Mouse (Mus musculus) adrenal gland, postnatal 36 days (tissue): ENCODE measurements at regions not wholly inside any gene's neighbourhood (a gene's known extent, or its start where the extent isn't known, plus 50 kb on each side); places are given as distances from the start of the nearest gene placed in this dataset.
A peak's percentile ranks its signal among the peaks of the same experiment; 100 is the strongest.

ENCODE experiments used
- DNase-seq, 2 experiments: peaks; one replicate each; pipeline ENCODE4 v3.0.0; 2021; ENCODE audit warnings: mixed read lengths in 1 of 2

DNA sequence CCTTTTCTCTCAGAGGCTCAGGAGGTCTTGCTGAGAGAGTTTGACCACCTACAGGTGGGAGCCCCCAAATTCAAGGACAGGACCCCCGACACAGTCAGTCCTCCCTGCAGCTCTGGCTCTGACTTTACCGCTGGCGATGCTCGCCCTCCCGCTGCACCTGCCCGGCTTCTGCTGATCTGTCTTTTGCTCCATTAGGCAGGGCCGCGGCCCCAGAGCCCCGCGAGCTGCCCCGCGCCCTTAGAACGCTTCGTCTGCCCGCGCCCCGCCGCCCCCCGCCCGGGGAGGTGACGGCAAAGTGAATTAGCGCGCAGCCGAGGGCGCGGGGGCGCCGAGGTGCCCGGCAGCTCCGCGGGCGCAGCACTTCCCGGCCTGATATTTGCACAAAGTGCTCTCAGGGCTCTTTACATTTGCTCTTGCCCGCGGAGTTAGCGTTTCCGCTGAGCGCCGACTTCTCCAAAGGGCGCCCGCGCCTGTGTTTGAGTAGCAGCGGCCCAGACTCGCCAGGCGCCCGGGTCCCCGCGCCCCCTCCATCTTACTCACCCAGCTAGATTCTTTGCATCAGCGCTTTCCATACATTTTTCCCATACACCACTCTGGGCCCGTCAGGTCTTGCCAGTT is 260.7 kb upstream of the 4930535I16Rik start:
- DNase-seq: no peak

DNA sequence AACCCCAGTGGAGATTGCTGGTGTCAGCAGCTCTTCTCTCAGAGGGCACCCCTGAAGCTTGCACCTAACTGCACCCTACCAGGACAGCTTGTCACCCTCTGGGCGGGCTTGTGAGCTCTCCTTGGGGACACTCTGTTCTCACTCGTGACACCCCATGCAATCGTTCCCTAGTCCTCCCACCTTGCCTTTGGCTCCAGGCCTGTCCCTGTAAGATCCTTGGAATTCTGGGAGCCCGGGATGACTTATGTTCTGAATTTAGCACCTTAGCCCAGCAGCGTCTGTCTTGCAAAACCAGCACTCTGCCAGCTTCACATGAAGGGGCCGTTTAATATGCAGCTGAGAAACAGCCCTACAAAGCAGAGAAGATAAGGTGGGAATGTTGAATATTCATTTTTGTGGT is 257.7 kb upstream of the 4930535I16Rik start:
- DNase-seq: no peak

DNA sequence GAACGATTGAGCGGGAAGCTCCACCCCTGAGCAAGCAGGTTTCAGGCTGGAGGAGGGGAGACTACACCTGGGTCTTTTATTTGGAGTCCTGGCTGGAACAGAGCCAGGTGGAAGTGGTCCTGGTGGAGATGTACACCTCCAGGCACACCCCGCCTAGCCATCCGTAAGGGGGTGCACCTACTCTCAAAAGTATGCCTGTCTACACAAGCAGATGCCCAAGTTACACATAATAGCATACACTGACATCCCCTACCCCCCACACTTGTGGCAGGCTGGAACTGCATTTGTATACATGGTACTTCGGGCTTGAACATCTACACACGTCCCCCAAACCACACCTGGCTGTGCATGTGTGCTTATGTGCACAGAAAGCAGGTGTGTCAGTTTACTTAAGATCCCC is 236.8 kb upstream of the 4930535I16Rik start:
- DNase-seq: no peak

DNA sequence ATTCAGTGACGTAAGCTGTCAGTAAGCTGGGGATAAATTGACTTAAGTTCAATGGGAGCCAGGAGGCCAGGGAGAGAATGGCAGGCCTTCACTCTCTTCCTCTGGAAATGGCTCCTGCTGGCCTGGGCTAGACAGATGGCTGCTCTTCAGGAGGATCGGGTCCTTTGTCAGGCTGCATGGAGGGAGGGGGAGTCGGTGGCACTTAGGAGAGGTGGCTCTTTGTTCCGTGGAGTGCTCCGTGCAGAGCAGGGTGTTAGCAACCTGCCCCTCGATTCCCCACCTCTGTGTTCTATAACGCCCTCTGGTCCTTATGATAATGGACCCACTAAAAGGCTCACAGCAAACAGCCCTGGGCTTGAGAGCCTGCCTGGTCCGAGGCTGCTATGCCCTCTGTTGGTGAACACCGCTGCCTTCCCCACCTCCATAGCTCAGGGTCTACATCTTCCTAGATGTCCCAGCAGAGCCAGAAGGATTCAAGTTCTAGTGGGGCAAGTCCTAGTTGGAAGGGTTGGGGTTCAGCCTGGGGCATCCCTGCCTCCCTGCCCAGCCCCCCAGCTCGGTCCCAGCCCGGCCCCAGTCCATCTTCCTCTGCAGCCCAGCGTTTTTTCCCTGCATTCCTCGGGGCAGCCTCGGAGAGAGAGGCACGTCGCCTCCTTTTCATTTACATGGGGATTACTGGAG is 232.1 kb upstream of the 4930535I16Rik start:
- no peak for DNase-seq

DNA sequence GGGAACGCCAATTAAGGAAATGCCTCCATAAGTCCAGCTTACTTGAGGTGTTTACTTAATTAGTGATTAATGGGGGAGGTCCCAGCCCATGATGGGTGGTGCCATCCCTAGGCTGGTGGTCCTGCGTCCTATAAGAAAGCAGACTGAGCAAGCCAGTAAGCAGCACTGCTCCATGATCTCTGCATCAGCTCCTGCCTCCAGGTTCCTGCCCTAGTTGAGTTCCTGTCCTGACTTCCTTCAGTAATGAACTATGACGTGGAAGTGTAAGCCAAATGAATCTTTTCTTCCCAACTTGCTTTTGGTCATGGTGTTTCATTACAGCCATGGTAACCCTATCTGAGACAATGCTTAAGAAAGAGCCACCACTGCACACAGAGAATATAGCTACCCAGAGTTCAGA is 231.2 kb upstream of the 4930535I16Rik start:
- no peak for DNase-seq

DNA sequence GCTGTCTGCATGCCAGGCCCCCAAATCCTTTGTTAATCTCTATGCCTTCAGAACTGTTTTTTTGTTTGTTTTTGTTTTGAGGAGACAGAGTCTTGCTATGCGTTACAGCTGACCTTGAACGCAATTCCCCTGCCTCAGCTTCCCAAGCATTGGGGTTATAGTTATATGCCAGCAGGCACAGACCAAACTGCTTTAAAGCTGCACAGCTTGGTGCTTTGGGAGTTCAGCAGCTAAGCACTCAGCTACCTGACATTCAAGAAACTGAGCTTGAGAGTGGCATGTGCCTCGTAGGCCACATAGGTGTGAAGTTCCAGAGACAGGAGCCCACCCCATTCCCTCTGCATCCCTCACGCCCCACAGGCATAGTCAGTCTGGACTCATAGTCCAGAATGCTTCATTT is 229.5 kb upstream of the 4930535I16Rik start:
- DNase-seq: no peak

DNA sequence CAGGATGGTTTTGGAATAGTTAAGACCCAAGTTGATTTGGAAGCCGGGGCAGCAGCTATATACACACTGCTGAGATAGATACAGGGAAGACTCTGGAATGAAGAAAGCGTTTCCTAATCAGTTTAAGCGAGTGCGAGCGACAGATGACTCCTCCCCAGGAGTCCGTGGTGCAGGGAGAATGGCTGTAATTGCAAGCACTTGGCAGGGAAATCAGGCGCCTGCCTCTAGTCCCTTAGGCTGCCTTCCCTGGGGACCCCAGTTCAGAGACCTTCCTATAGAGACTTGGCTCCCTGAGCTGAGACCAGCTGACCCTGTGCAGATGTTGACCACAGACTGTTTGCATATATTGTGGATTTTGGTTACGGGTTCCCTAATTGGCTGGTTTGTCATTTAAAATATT is 228.3 kb upstream of the 4930535I16Rik start:
- DNase-seq: peak in 1 of 2 experiments; percentile 14

DNA sequence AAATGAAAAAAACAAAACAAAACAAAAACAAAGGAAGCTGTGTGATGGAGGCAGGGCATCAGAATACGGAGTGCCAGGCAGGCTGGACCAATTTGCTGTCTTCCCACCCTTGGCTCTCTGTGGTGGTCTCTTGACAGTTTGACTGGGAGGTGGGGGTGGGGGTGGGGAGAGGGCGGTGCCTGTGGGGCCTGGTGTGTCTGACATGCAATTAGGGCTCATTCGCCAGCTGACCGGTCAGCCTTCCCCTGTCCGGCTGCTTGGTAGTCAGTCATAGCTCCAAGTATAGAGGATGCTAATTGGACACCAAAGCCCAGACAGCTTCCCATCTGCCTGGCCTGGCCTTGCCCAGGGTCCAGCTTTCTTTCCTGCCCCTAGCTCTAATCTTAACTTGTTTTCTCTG is 225.8 kb upstream of the 4930535I16Rik start:
- DNase-seq: no peak

DNA sequence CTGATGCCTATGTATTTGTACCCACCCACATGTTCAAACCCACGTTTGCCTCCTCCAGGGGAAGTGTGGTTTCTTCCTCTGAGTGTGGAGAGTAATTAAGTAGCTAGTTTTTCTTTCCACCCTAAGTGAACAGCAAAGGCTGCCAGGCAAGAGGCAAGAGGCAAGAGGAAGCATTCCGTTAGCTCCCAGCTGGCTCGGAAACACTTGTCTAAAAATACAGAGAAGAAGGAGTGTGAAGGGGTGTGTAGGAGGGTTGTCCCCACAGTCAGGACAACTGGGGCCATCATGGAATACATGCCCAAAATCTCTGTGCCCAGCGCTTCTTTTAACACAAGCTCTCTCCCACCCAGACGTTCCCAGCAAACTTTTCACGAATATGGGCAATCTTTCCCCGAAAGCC is 225.4 kb upstream of the 4930535I16Rik start:
- DNase-seq: no peak

DNA sequence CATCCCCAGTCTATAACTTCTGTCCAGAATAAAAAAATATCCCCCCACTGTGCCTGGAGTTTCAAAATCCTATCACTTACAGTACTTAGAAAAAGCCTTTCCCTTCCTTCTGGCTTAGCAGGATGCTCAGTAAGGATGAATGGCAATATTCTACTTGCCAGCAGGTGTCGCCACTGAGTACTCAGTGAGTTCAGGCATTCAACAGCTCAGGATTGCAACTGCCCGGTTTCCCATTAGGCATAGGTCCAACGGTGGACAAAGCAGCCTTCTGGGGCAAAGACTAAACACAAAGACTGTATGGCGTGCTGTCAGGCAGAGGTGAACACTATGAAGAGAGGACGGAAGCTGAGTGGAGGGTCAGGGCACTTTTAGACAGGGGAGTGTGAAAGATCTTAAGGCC is 224.3 kb upstream of the 4930535I16Rik start:
- DNase-seq: peak; percentile 80 to 82

DNA sequence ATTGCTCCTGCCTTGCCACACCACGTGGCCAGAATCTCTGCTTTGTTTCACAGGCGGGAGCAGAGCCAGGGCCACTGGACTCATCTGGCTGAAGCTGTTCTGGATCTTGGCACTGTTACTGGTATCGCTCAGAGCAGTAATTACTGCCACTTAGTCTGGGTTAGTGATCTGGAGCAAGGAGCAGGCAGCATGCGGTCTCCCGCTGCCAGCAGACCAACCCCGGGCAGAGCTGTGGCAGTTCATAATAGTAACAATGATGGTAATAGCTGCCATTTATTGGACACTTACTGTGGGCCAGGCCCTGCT is 217.3 kb upstream of the 4930535I16Rik start:
- DNase-seq: peak; percentile 25 to 57

DNA sequence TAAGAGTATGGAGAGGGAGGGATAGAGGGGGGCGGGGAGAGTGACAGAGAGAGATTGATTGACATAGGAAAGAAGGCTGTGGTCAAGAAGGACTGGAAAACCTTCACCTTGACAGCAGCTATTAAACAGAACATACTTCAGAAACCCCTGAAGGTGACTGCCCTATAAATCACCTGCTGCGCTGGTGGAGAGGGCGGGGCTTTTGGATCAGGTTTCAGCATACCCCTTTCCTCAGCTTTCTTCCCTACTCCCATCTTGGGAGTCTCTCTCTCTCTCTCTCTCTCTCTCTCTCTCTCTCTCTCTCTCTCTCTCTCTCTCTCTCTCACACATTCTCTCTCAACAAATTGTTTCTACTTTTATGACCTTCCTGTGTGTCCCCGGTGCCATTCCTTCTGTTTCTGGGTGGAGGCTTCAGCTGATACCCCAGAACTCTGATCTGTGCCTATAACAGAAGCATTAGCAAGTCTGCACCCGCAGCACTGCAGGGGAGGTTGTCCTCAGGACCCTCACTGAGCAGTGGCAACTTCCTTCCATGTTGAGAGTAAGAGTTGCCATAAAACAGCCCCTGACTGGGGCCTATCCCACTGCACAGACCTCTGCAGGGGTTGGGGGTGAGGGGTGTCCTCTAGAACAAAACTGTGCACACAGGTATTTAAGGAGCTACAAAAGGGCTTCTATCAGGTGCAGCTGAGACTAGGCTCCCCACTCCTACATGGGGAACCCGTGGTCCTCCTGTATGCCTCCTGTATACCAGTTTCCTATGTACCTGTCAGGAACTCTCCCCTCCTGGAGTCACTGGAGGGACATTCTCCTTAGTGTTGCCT is 216.7 kb upstream of the 4930535I16Rik start:
- DNase-seq: no peak

DNA sequence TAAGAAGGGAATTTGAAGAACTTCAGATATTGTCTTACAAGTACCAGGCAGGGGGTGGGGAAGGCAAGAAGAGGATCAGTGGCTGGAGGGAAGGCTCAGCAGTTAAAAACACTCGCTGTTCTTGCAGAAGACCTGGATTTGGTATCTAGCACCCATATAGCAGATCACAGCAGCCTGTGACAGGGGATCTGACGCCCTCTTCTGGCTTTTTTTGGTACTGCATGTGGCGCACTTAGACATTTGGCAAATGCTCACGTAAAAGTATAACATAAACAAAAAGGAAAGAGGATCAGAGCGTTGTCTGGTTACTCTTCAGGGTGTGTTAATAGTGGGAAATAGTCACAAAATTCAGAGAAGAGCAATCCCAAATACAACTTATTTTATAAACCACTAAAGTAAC is 213.1 kb upstream of the 4930535I16Rik start:
- no peak for DNase-seq

DNA sequence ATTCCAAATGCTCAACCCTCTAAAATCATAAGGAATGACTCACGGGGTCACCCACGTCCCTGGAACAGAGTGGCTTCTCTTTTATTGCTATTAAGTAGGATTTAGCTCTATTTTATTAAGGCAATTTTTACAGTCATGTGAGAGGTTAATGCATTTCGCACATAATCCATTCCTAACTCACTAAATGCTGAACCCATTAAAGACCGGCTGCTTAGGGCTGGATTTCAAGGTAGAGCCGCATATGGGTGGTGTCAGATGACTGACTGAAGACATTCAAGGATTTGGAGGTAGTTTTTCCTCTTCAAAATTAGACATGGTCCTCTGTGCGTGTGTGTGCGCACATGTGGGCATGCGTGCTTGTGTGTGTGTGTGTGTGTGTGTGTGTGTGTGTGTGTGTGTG is 208.4 kb upstream of the 4930535I16Rik start:
- no peak for DNase-seq

DNA sequence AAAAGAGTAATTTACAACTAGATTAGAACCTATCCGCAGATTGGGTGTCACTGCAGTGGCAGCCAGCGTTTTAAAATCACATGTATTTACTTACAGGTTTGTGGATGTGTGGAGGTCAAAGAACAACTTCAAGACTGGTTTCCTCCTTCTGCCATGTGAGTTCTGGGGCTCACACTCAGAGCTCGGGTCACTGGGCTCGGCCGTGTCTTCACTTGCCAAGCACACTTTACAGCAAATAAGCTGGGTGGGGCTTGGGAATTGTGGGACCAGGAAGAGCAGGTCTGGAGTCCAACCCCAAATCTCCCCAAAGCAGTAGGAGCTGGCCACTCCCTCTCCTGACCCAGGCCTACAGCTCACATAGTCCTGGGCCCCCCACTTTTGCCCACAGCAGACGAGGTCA is 202.5 kb upstream of the 4930535I16Rik start:
- no peak for DNase-seq

DNA sequence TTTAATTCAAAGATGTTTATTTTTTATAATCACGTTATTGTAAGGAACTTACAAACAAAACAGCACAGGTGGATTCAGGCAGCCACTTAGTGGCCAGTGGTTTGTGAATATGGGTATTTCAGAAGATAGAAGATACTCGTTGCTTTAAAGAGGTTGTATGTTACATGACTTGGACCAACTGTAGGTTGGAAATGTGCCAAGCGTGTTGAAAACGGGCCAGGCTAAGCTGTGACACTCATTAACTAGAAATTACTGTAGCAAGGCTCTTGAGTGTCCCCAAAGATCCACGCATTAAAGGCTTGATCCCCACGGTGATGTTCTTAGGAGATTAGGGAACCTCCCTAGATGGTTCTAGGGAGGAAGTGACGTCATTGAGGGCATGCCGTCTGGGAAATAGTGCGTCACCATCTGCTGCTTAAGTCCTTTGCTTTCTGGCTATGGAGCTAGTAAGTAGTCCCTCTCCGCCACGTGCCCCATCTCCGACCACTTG is 196.1 kb upstream of the 4930535I16Rik start:
- no peak for DNase-seq

DNA sequence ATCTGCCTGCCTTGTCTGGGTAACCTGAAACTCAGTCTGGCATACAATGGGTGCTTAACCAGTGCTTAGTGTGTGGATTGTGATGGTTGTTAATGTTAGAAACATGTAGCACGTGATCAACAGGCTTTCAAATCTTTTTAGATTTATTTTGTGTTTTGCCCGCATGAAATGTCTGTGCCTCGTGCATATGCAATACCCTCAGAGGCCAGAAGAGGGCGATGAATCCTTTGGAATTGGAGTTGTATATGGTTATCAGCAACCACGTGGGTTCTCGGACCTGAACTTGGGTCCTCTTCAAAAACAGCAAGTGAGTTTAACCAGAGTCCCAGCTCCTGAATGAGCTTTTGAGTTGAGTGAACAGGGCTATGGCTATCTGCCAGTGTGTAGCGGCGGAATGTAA is 192.9 kb upstream of the 4930535I16Rik start:
- DNase-seq: peak in 1 of 2 experiments; percentile 11

DNA sequence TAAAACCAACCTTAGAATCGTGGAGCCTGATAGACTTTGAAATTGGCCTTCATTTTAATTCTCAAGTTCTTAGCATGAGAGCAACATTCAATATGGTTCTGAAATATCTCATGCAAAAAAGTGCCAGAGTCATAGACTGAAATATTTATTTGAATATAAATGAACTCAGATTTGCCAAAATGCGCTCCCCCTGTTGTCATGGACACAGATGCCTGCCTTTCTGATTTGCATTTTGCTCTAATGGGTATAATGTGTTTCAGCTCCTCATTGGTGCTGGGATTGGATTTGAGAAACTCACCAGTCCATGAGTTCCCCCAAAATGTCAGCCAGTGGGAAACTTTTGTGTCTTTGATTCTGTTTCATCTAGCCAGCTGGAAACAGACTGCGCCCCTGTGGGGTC is 191.5 kb upstream of the 4930535I16Rik start:
- no peak for DNase-seq

DNA sequence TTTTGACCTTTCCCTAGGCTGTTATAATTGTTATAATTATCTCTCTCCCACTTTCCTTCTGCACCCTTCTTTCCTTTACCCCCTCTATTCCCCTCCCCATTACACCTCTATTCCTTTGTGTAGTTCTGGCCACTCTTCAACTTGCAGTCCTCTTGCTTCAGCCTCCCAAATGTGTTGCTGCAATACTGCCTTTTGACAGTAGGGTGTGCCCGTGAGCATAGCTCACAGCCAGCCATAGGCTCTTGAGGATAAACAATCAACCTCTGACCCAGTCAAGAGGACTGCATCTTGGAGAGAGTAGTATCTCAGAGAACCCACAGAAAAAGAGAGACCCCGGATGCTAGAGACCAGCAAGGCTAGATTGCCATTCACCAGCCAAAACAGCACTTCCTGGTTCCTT is 184.9 kb upstream of the 4930535I16Rik start:
- DNase-seq: peak; percentile 34 to 39

DNA sequence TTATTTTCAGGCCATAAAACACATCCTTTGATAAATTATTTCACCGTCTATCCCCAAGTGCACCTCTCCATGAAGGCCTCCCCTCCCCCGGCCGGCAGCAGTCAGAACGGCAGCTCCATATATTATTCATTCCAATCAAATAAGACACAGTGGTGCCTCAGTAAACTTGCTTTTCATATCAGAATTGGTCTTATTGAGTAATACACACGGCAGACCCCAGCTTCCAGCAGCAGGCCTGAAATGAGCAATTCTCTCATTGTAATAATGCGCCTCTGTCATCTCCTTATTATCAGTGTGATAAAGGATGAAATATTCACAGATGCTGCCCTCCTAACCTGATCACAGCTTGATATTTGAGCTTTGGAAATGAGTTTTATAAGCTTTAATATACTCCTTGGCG is 169.0 kb upstream of the 4930535I16Rik start:
- DNase-seq: no peak

DNA sequence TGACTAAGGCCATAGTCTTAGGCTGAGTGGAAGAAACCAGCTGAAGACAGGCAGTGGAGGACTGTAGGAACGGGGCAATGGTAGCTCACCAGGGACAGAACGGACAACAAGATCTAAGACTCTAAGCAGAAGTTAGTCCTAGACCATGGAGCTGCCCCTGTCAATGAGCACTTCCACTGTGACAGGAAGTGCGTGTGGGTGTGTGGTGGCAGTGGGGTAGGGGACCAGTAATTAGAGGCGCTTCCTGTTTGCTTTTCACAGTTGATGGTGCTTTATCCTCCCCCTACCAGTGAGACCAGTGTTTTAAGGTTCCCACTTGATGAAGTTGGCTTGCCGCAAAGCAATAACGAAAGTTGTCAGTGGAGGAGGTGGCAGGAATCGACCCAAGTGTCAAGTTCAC is 168.4 kb upstream of the 4930535I16Rik start:
- no peak for DNase-seq

DNA sequence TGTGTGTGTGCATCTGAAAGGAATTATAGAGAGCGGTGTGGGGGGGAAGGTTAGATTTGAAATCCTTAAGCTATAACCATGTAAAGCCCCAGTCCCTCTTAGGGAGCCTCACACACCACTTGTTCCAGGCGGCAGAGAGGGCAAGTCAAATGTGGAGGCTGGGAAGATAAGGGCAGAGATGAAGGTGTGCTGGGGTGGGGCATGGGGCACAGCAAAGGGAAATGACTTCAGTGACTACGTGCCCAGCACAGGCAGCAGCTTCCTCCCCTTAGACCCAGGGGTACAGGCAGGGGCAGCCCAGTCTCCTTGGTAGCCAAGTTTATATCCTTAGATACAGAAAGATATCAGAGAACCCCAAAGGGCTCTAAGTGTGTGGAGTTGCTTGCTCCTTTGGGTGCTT is 161.8 kb upstream of the 4930535I16Rik start:
- no peak for DNase-seq

DNA sequence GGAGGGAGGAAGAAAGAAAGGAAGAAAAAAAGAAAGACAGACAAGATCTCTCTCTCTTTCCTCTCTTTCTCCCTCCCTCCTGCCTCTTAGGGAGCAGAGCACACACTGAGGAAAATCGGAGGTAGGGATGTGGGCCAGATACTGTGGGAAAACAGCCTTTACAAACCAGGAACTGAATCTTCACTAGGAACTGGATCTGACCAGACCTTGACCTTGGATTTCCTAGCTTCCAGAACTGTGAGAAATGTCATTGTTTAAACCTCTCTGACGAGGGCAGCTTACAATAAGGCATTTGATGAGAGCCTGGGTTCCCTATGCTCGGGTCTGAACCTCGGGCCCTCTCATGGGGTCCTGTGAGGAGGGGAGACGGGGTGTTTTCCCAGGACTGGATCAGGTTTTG is 157.7 kb upstream of the 4930535I16Rik start:
- DNase-seq: no peak

DNA sequence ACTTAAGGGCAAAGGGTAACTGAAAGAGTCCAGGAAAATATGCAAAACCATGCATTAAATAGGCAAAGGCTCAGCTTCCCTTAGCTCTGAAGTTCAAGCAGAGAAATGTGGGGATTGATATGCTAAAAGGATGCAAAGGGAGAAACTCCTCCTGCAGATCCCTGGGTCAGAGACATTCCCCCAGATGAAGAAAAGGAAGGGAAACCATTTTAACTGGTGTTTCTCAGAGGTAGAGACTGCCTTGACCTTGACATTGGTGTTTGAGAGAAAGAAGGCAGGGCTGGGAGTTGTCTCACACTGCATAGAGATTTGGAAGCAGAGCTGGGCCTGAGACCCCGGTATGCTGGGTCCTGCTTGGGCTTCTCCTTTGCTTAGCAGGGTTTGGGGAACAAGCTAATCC is 155.8 kb upstream of the 4930535I16Rik start:
- DNase-seq: no peak
